Mouse (Mus musculus): ENCODE measurements around the gene Acss2.
A peak's percentile ranks its signal among the peaks of the same experiment; 100 is the strongest.
"Not testable (repeated sequence)": the region's sequence is repeated elsewhere in the genome, so short reads cannot be mapped to it uniquely, and the experiment has no call there.

Gene Acss2

GRCm38 (mm10) chr2:155538463-155539057, 20.8 kb downstream of the Acss2 start:
- not testable (repeated sequence) for DNase-seq

GRCm38 (mm10) chr2:155539696-155540095, 21.9 kb downstream of the Acss2 start:
- DNase-seq: no peak

GRCm38 (mm10) chr2:155540822-155541458, 23.2 kb downstream of the Acss2 start:
- peak; percentile 15 to 55 for DNase-seq

GRCm38 (mm10) chr2:155546955-155547354, 29.2 kb downstream of the Acss2 start:
- DNase-seq: no peak

- DNase-seq: no peak
These were observed 34.6 kb downstream of the Acss2 start for GRCm38 (mm10) chr2:155552336-155552735.

GRCm38 (mm10) chr2:155552949-155553354, 35.2 kb downstream of the Acss2 start:
- DNase-seq: no peak

GRCm38 (mm10) chr2:155554426-155554985, 36.8 kb downstream of the Acss2 start:
- DNase-seq: no peak

GRCm38 (mm10) chr2:155562209-155562608, 44.5 kb downstream of the Acss2 start:
- DNase-seq: no peak

GRCm38 (mm10) chr2:155562934-155563333, 45.2 kb downstream of the Acss2 start:
- no peak for DNase-seq

GRCm38 (mm10) chr2:155567751-155568150, 50.0 kb downstream of the Acss2 start:
- no peak for DNase-seq

GRCm38 (mm10) chr2:155569223-155569807, 51.6 kb downstream of the Acss2 start:
- no peak for DNase-seq

- DNase-seq: no peak
These were observed 55.3 kb downstream of the Acss2 start for GRCm38 (mm10) chr2:155573001-155573400.

GRCm38 (mm10) chr2:155573996-155574395, 56.2 kb downstream of the Acss2 start:
- no peak for DNase-seq

- peak; percentile 92 for DNase-seq
These were observed 57.0 kb downstream of the Acss2 start for GRCm38 (mm10) chr2:155574700-155575099.

- no peak for DNase-seq
These were observed 58.9 kb downstream of the Acss2 start for GRCm38 (mm10) chr2:155576656-155577055.

GRCm38 (mm10) chr2:155580331-155580730, 62.6 kb downstream of the Acss2 start:
- no peak for DNase-seq

GRCm38 (mm10) chr2:155582384-155582995, 64.7 kb downstream of the Acss2 start:
- DNase-seq: no peak

GRCm38 (mm10) chr2:155582996-155583395, 65.2 kb downstream of the Acss2 start:
- DNase-seq: no peak

- DNase-seq: peak; percentile 85 to 87
These were observed 66.3 kb downstream of the Acss2 start for GRCm38 (mm10) chr2:155583927-155584530.

GRCm38 (mm10) chr2:155585082-155585481, 67.3 kb downstream of the Acss2 start:
- DNase-seq: no peak

GRCm38 (mm10) chr2:155585486-155585885, 67.7 kb downstream of the Acss2 start:
- no peak for DNase-seq

- DNase-seq: no peak
These were observed 70.4 kb downstream of the Acss2 start for GRCm38 (mm10) chr2:155588136-155588535.

GRCm38 (mm10) chr2:155589521-155589920, 71.8 kb downstream of the Acss2 start:
- no peak for DNase-seq

Data from cerebellum, postnatal 14 days (tissue).